8 mouse cellular contexts compared by ENCODE assay signal in the genomic region with DNA sequence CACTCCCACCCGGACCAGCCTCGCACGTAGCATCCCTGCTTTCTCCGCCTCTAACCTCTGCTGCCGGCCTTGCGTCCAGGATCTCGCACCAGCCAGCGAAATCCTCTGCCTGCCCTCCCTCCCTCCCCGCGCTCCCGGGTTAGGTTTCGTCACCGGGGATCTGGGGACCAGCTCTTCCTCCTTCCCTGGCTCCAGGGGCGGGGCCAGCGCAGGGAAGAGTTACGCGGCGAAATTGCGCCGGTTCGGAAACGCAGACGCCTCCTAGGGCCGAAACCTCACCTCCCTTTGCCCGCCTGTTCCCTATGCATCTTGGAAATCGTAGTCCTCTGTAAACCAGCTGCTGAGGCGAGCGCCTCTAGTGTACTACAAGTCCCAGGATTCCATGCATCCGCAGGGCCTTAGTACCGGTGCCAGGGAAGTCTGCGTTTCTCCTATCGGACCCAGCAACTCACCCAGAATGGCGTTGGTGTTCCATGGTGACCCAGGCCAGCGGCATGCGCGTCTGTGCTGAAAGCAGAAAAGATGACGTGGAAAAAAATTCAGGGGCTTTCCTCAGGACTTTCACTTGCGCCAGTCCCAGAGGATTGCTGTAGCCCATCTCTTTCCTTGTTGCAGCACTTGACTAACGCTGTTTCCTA. TPM values are rescaled to one million over a fixed set of nuclear protein-coding genes. Genes with fewer than 3 reads are reported as not detected.
DNase-seq lines count a peak whose midpoint lies in the region; ATAC-seq lines count a peak whose summit lies in the region.

A gene (minus strand): TSS at position 199 of the 638 bp plus-strand sequence.

- peak within 1 kb of the TSS; percentile 63 for H3K4me3 ChIP-seq in intestine, embryonic 16.5 days (ENCODE audit: low read length)

- peak within 1 kb of the TSS; percentile 88 for H3K4me2 ChIP-seq in intestine, embryonic 16.5 days (ENCODE audit: low read depth, low read length)

- peaks cover 9% of the 10 kb centered on the region for H3K4me1 ChIP-seq in intestine, embryonic 16.5 days (ENCODE audit: control insufficient read depth, insufficient read depth, low read length)

- under 1% methylated on average over 39 of the region's 39 CpGs for WGBS in intestine, embryonic 16.5 days

- peak within 1 kb of the TSS; percentile 75 for H3K9ac ChIP-seq in intestine, embryonic 16.5 days (ENCODE audit: low read depth, low read length)

- H3K36me3 ChIP-seq in intestine, embryonic 16.5 days (ENCODE audit: control insufficient read depth, insufficient read depth, low read length): no peaks in the 10 kb centered on the region

- H3K9me3 ChIP-seq in intestine, embryonic 16.5 days (ENCODE audit: control insufficient read depth, low read length): no peaks in the 10 kb centered on the region

- peak; percentile 100 for ATAC-seq in intestine, embryonic 16.5 days

- peak within 1 kb of the TSS; percentile 74 for H3K27ac ChIP-seq in intestine, embryonic 16.5 days (ENCODE audit: low read length)

- H3K27me3 ChIP-seq in intestine, embryonic 16.5 days (replicated peaks; ENCODE audit: control insufficient read depth, insufficient read depth, low read length): peaks cover 6% of the 10 kb centered on the region

- intact Hi-C loops in left cerebral cortex, postnatal 25 days (cut with DNase I): loop anchor here (5.0 to 10.0 kb wide), 4 partner anchors 241 to 619 kb away; a partner anchor contains a TSS

- DNase-seq in adrenal gland, adult 8-10 months: peak; percentile 98
- DNase-seq in embryo, embryonic 11.5 days (ENCODE audit: low read depth, low spot score): peak; percentile 96
- peak; percentile 89 for DNase-seq in gonadal fat pad, adult 2 months (ENCODE audit: low read depth)
- DNase-seq in left cerebral cortex, postnatal 25 days (ENCODE audit: low spot score in 2 of 2): peak; percentile 93 to 99
- peak; percentile 98 for DNase-seq in mesoderm, embryonic 11.5 days (ENCODE audit: low read depth, low spot score)
- peak; percentile 98 for DNase-seq in right cerebral cortex, postnatal 25 days
- peak; percentile 91 to 92 for DNase-seq in urinary bladder, postnatal 4 days (ENCODE audit: low spot score in 2 of 2)

RNA-seq across cellular contexts. Expression of the gene that starts here (rescaled TPM):
- total RNA-seq in adrenal gland, adult 8-10 months (2022): 10 to 100 TPM in 1 of 4 experiments, 1 to 10 TPM in 3; 3.8 to 11.4 (median 7.0) TPM
- 4.1 and 4.7 TPM in 2 replicates for polyA plus RNA-seq in gonadal fat pad, adult 2 months (2012; rRNA removed)
- 0.40 and 0.48 TPM in 2 replicates for polyA plus RNA-seq in intestine, embryonic 16.5 days (2015; fragmentation: Nextera tagmentation; extraction: Ambion mirVana)
- 10 to 100 TPM; 23.7 to 24.4 TPM for total RNA-seq in left cerebral cortex, postnatal 25 days (2021)

Comparison
In these comparisons a context has a peak if more than half of its experiments do, and no peak if none do; other contexts are left out.
1. Peak in every context shown above with its lines: DNase-seq, ATAC-seq, H3K4me3 ChIP-seq and H3K27ac ChIP-seq.
2. Peak in ATAC-seq, H3K4me3 ChIP-seq, H3K27ac ChIP-seq, H3K9ac ChIP-seq and H3K4me2 ChIP-seq in intestine, embryonic 16.5 days; RNA of the gene not detected or under 1 TPM.